Mouse (Mus musculus): ENCODE measurements around the gene Jtb. TPM values are rescaled to one million over a fixed set of nuclear protein-coding genes. Genes with fewer than 3 reads are reported as not detected.

Gene Jtb
- 93.4 and 97.0 TPM in 2 replicates for polyA plus RNA-seq (2015; fragmentation: Nextera tagmentation; extraction: Ambion mirVana)

DNA sequence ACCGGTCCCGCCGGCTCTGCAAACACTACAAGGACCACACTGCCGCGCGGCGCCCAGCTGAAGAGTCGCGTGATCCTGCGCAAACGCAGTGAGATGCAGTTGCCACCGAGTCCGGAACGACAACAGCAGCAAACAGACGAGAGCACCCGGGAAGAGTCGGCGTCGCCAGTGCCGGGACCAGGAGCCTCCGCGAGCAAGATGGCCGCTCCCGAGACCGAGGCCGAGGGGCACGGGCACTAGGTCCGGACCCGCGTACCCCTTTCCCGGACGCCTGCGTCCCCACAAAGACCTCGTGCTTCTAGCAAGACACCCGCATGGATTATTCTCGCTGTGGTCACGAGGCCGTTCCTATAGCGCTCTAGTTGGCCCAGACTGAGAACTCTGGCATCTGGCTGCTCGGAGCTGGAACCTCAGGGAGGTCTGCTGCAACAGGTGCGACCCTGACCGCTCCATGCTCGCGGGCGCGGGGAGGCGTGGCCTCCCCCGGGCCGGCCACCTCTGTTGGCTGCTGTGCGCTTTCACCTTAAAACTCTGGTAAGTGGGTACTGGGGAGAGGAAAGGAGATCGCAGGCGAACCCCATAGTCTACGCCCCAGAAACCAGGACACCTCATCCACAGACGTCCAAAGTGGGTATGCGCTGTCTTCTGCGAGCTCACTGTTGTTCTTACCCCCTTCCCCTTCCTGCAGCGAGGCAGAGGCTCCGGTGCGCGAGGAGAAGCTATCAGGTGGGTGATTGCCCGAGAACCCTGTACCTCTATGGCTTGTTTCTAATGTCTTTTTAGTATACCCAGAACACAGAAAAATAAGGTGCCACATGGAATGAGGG is at the start of gene Jtb:
Jtb (plus strand) TSS at position 91 of the 827 bp plus-strand sequence.
- peaks cover 12% of the 10 kb centered on the region for H3K4me1 ChIP-seq (ENCODE audit: control insufficient read depth, insufficient read depth, low read depth, low read length)
- H3K4me2 ChIP-seq (ENCODE audit: low read length), result peak within 1 kb of the TSS; percentile 87
- peaks cover 5% of the 10 kb centered on the region; the same call in 1 of the 2 replicates for H3K36me3 ChIP-seq (ENCODE audit: control insufficient read depth, insufficient read depth, low read length)
- peak; percentile 99 for ATAC-seq
- peak within 1 kb of the TSS; percentile 81 for H3K27ac ChIP-seq (ENCODE audit: low read depth, low read length)
- H3K9me3 ChIP-seq (ENCODE audit: control insufficient read depth, low read length), result no peaks in the 10 kb centered on the region
- under 1% methylated on average over 61 of the region's 61 CpGs for WGBS
- H3K9ac ChIP-seq (ENCODE audit: low read depth, low read length), result peak within 1 kb of the TSS; percentile 84
- peak within 1 kb of the TSS; percentile 79 for H3K4me3 ChIP-seq (ENCODE audit: low read length)
- no peaks in the 10 kb centered on the region for H3K27me3 ChIP-seq (replicated peaks; ENCODE audit: control insufficient read depth, insufficient read depth, low read length)

DNA sequence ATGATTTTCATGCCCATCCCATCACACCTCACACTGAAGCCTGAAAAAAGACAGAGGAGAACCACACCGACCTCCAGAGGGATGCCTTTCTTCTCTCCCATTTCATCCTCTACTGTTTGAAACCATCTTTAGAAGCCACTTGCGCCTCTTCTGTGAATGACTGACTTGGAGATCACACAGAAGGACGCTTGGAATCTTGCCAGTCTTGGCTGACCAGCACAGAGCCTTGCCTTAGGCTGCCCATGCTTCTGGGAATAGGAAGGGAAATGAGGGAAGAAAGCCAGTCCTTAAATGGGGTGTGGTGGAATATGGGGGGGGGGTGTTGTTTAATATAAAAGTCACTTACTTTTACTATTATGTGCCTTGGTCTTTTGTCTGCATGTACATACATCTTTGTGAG is 47.8 kb upstream of the Jtb start:
- no peak overlapping the region for H3K27ac ChIP-seq (ENCODE audit: low read depth, low read length)
- no peak for ATAC-seq
- no peaks in the 10 kb centered on the region for H3K9me3 ChIP-seq (ENCODE audit: control insufficient read depth, low read length)
- H3K9ac ChIP-seq (ENCODE audit: low read depth, low read length), result no peak overlapping the region
- H3K36me3 ChIP-seq (ENCODE audit: control insufficient read depth, insufficient read depth, low read length), result no peaks in the 10 kb centered on the region
- H3K4me3 ChIP-seq (ENCODE audit: low read length), result no peak overlapping the region
- H3K4me2 ChIP-seq (ENCODE audit: low read length), result no peak overlapping the region
- WGBS, result 72% methylated on average over 3 of the region's 3 CpGs
- H3K4me1 ChIP-seq (ENCODE audit: control insufficient read depth, insufficient read depth, low read depth, low read length), result no peaks in the 10 kb centered on the region
- H3K27me3 ChIP-seq (replicated peaks; ENCODE audit: control insufficient read depth, insufficient read depth, low read length), result no peaks in the 10 kb centered on the region

DNA sequence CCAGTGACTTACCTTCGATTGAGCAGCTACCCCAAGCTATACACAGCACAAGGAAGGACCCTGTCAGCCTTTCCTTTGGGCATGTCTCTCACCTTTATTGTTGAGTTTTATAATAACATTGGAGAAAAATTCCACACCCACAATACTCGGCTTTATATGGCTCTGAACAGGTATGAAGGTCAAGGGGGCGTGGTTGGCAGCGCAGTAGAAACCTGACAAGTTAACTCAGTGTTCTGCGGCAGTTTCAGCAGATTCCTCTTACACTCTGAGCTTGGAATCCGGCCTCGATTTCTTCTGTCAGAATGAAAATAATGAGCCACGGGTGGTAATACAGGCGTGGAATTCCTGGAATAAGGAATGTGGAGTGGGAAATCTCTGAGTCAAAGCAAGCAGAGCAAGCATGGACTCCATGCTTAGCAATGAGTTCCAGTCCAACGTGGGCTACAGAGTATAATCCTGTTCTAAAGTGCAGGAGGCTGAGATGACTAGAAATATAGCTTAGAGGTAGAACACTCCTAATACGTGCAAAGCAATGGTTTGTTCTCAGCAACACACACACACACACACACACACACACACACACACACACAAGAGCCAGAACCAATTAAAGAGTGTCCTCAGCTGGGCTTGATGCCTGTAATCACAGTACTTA is 40.4 kb upstream of the Jtb start:
- Histone ChIP-seq H3K4me1 (ENCODE audit: control insufficient read depth, insufficient read depth, low read depth, low read length) (no peaks in the 10 kb centered on the region), H3K27ac (ENCODE audit: low read depth, low read length) (no peak overlapping the region), H3K4me2 (ENCODE audit: low read length) (no peak overlapping the region), H3K9ac (ENCODE audit: low read depth, low read length) (no peak overlapping the region; the same call in 1 of the 2 replicates), H3K27me3 (replicated peaks; ENCODE audit: control insufficient read depth, insufficient read depth, low read length) (no peaks in the 10 kb centered on the region), H3K4me3 (ENCODE audit: low read length) (no peak overlapping the region), H3K36me3 (ENCODE audit: control insufficient read depth, insufficient read depth, low read length) (no peaks in the 10 kb centered on the region), H3K9me3 (ENCODE audit: control insufficient read depth, low read length) (no peaks in the 10 kb centered on the region)
- 78% methylated on average over 11 of the region's 11 CpGs for WGBS
- ATAC-seq, result no peak

DNA sequence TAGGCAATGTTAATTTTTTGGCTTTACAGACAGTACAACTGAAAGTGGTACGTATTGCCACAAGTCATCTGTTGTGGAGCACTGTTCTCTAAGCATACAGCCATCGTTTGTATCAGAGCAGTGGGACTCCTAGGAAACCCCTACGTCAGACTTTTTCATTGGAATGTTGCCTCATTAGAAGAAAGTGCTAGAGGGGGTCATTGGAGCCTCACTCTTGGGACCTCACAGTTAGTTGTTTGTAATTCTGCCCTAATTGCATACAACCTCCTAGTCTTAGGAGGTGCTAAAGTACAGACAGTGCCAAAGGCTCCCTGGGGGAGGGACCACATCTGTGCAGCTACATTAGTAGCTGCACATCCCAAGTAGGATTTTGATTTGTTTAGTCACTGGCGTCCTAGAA is 36.6 kb upstream of the Jtb start:
- Histone ChIP-seq H3K36me3 (ENCODE audit: control insufficient read depth, insufficient read depth, low read length) (no peaks in the 10 kb centered on the region), H3K27me3 (replicated peaks; ENCODE audit: control insufficient read depth, insufficient read depth, low read length) (no peaks in the 10 kb centered on the region), H3K4me2 (ENCODE audit: low read length) (no peak overlapping the region), H3K27ac (ENCODE audit: low read depth, low read length) (no peak overlapping the region), H3K9ac (ENCODE audit: low read depth, low read length) (no peak overlapping the region), H3K4me1 (ENCODE audit: control insufficient read depth, insufficient read depth, low read depth, low read length) (no peaks in the 10 kb centered on the region), H3K9me3 (ENCODE audit: control insufficient read depth, low read length) (no peaks in the 10 kb centered on the region), H3K4me3 (ENCODE audit: low read length) (no peak overlapping the region)
- 60% methylated on average over 4 of the region's 4 CpGs for WGBS
- 0 out of 2 replicates have a peak, but pooled peaks have one; percentile 34 for ATAC-seq

DNA sequence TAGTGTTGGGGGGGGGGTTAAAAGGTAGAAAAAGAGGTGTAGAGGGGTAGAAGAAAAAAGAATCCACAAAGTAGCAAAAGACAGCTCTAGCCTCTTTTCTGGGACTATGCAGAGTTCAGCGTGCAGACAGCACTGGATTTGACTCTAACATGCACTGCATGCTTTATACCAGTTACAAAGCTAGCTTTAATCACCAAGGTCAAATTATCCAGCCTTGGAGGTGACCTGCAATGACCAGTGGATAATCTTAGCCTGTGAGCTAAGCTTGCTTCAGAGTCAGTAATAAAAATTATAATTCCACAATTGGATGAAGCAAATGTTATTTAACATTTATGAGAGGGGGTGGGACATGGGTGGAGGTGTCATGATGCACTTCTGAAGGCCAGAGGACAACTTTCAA is 35.8 kb upstream of the Jtb start:
- H3K4me3 ChIP-seq (ENCODE audit: low read length), result no peak overlapping the region
- WGBS, result 85% methylated on average over 1 of the region's 1 CpGs
- no peak overlapping the region for H3K27ac ChIP-seq (ENCODE audit: low read depth, low read length)
- no peak overlapping the region for H3K4me2 ChIP-seq (ENCODE audit: low read length)
- no peak overlapping the region for H3K9ac ChIP-seq (ENCODE audit: low read depth, low read length)
- H3K36me3 ChIP-seq (ENCODE audit: control insufficient read depth, insufficient read depth, low read length), result no peaks in the 10 kb centered on the region
- H3K4me1 ChIP-seq (ENCODE audit: control insufficient read depth, insufficient read depth, low read depth, low read length), result no peaks in the 10 kb centered on the region
- no peaks in the 10 kb centered on the region for H3K9me3 ChIP-seq (ENCODE audit: control insufficient read depth, low read length)
- H3K27me3 ChIP-seq (replicated peaks; ENCODE audit: control insufficient read depth, insufficient read depth, low read length), result no peaks in the 10 kb centered on the region
- no peak for ATAC-seq

DNA sequence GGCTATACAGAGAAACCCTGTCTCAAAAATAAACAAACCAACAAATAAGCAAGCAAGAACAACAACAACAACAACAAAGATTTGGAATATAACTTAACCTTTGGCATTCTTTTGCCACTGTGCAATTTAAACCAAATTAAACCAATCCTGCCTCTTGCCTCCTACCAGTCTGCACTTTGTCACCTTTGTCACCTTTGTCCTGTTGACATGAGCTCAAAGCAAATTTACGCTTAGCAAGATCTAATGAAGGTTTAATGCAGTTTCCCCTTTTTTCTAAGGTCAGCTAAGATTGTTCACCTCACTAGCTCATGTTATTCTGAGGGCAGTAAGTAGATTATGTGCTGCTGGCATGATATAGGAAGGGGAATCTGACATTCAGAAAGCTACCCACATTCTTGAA is 33.8 kb upstream of the Jtb start:
- Histone ChIP-seq H3K36me3 (ENCODE audit: control insufficient read depth, insufficient read depth, low read length) (no peaks in the 10 kb centered on the region), H3K27ac (ENCODE audit: low read depth, low read length) (no peak overlapping the region), H3K9ac (ENCODE audit: low read depth, low read length) (no peak overlapping the region), H3K4me3 (ENCODE audit: low read length) (no peak overlapping the region), H3K4me1 (ENCODE audit: control insufficient read depth, insufficient read depth, low read depth, low read length) (no peaks in the 10 kb centered on the region), H3K4me2 (ENCODE audit: low read length) (no peak overlapping the region), H3K9me3 (ENCODE audit: control insufficient read depth, low read length) (no peaks in the 10 kb centered on the region), H3K27me3 (replicated peaks; ENCODE audit: control insufficient read depth, insufficient read depth, low read length) (no peaks in the 10 kb centered on the region)
- 83% methylated on average over 1 of the region's 1 CpGs for WGBS
- ATAC-seq, result no peak

DNA sequence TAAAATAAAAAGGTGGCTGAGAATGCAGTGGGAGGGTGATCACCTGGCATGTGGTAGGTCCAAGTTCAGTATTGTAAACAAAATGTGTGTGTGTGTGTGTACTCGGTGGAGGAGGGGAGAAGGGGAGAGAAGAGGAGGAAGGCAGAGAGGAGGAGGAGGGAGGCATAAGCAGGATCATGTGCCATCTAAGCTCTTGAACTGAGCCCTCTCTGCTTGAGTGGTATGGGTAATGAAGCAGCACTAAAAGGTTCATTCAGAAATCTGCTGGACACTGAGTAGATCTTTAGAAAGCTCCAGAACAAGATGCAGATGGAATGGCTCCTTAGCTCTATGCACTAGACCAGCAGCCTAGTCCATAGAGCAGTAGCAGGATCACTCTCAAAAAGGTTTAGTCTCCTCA is 28.5 kb upstream of the Jtb start:
- ATAC-seq, result no peak
- Histone ChIP-seq H3K27me3 (replicated peaks; ENCODE audit: control insufficient read depth, insufficient read depth, low read length) (no peaks in the 10 kb centered on the region), H3K36me3 (ENCODE audit: control insufficient read depth, insufficient read depth, low read length) (peaks cover 2% of the 10 kb centered on the region; the same call in 1 of the 2 replicates), H3K4me2 (ENCODE audit: low read length) (no peak overlapping the region), H3K9ac (ENCODE audit: low read depth, low read length) (no peak overlapping the region), H3K4me3 (ENCODE audit: low read length) (no peak overlapping the region), H3K27ac (ENCODE audit: low read depth, low read length) (no peak overlapping the region), H3K4me1 (ENCODE audit: control insufficient read depth, insufficient read depth, low read depth, low read length) (no peaks in the 10 kb centered on the region), H3K9me3 (ENCODE audit: control insufficient read depth, low read length) (no peaks in the 10 kb centered on the region)
- 52% methylated on average over 1 of the region's 1 CpGs for WGBS

DNA sequence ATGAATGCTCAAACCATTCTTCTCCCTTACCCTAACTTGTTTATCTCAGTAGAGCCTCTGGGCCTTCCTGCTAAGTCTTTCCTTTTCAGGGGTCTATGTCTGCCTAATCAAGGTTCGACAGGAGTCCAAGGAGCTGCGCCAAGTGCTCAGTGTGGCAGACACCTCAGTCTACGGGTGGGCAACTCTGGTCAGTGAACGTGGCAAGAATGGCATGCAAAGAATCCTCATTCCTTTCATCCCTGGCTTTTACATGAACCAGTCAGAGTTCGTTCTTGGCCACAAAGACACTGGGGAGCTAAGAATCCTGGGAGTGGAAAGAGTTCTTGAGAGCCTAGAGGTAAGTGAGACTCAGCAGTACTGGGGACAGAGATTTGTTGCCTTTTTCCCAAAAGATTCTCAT is 27.8 kb upstream of the Jtb start:
- Histone ChIP-seq H3K4me1 (ENCODE audit: control insufficient read depth, insufficient read depth, low read depth, low read length) (no peaks in the 10 kb centered on the region), H3K36me3 (ENCODE audit: control insufficient read depth, insufficient read depth, low read length) (peaks cover 10% of the 10 kb centered on the region), H3K9ac (ENCODE audit: low read depth, low read length) (no peak overlapping the region), H3K4me2 (ENCODE audit: low read length) (no peak overlapping the region), H3K4me3 (ENCODE audit: low read length) (no peak overlapping the region), H3K27me3 (replicated peaks; ENCODE audit: control insufficient read depth, insufficient read depth, low read length) (no peaks in the 10 kb centered on the region), H3K9me3 (ENCODE audit: control insufficient read depth, low read length) (no peaks in the 10 kb centered on the region), H3K27ac (ENCODE audit: low read depth, low read length) (no peak overlapping the region)
- no peak for ATAC-seq
- 74% methylated on average over 5 of the region's 5 CpGs for WGBS

DNA sequence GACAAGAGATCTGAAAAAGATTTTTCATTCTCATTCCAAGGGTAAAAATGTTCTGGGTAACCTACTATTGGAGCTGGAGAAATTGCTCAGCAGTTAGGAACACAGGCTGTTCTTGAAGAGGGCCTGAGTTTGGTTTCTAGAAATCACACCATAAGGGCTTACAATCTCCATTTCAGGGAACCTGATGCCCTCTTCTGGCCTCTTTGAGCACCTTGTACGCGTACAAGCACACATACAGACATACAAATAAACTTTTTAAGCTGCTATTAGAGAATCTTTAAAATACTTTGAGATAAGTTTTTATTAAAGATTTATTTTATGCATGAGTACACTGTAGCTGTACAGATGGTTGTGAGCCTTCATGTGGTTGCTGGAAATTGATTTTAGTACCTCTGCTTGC is 26.8 kb upstream of the Jtb start:
- H3K4me2 ChIP-seq (ENCODE audit: low read length), result no peak overlapping the region
- no peak overlapping the region for H3K27ac ChIP-seq (ENCODE audit: low read depth, low read length)
- H3K4me1 ChIP-seq (ENCODE audit: control insufficient read depth, insufficient read depth, low read depth, low read length), result no peaks in the 10 kb centered on the region
- H3K9ac ChIP-seq (ENCODE audit: low read depth, low read length), result no peak overlapping the region
- H3K36me3 ChIP-seq (ENCODE audit: control insufficient read depth, insufficient read depth, low read length), result peaks cover 14% of the 10 kb centered on the region
- no peak overlapping the region for H3K4me3 ChIP-seq (ENCODE audit: low read length)
- 99% methylated on average over 2 of the region's 2 CpGs for WGBS
- ATAC-seq, result no peak
- H3K9me3 ChIP-seq (ENCODE audit: control insufficient read depth, low read length), result no peaks in the 10 kb centered on the region
- no peaks in the 10 kb centered on the region for H3K27me3 ChIP-seq (replicated peaks; ENCODE audit: control insufficient read depth, insufficient read depth, low read length)

All from hindbrain, embryonic 16.5 days (tissue).